Mouse (Mus musculus) midbrain, embryonic 14.5 days (tissue): ENCODE measurements around the gene Tmem184a. TPM values are rescaled to one million over a fixed set of nuclear protein-coding genes. Genes with fewer than 3 reads are reported as not detected.

Source experiments
- ATAC-seq: fragments of 200-750 bp; cut with Nextera tagmentation; 2 replicates; pipeline ENCODE4 v1.8.0; 2017; ENCODE audit warnings: moderate number of reproducible peaks, moderate library complexity; ENCODE audit not compliant: low FRiP score, low TSS enrichment
- DNase-seq: peaks from one replicate; pipeline ENCODE4 v3.0.0-alpha.2; 2015
- H3K27ac ChIP-seq: fragments of 300-500 bp; sonication (generic); replicated peaks from 2 replicates; pipeline ENCODE4 v1.5.1; 2014; ENCODE audit warnings: mild to moderate bottlenecking, low read depth, low read length, moderate library complexity
- H3K27me3 ChIP-seq: fragments of 300-500 bp; sonication (generic); 2 replicates; pipeline ENCODE4 v1.6.1; 2014; ENCODE audit warnings: low read length, control low read depth, mixed read lengths; ENCODE audit not compliant: control insufficient read depth, insufficient read depth
- H3K36me3 ChIP-seq: fragments of 300-500 bp; sonication (generic); 2 replicates; pipeline ENCODE4 v1.6.1; 2014; ENCODE audit warnings: low read length, control low read depth; ENCODE audit not compliant: control insufficient read depth, insufficient read depth
- H3K4me1 ChIP-seq: fragments of 300-500 bp; sonication (generic); 2 replicates; pipeline ENCODE4 v1.6.1; 2014; ENCODE audit warnings: mild to moderate bottlenecking, antibody characterized with exemption, low read length, control low read depth; ENCODE audit not compliant: control insufficient read depth, insufficient read depth
- H3K4me2 ChIP-seq: fragments of 300-500 bp; sonication (generic); 2 replicates; pipeline ENCODE4 v1.6.1; 2014; ENCODE audit warnings: mild to moderate bottlenecking, low read length, moderate library complexity
- H3K4me3 ChIP-seq: fragments of 300-500 bp; sonication (generic); replicated peaks from 2 replicates; pipeline ENCODE4 v1.5.1; 2014; ENCODE audit warnings: low read depth, low read length
- H3K9ac ChIP-seq: fragments of 300-500 bp; sonication (generic); replicated peaks from 2 replicates; pipeline ENCODE4 v1.6.1; 2014; ENCODE audit warnings: mild to moderate bottlenecking, low read length, moderate library complexity
- H3K9me3 ChIP-seq: fragments of 300-500 bp; sonication (generic); 2 replicates; pipeline ENCODE4 v1.6.1; 2016; ENCODE audit warnings: low read length, control low read depth, mixed read lengths; ENCODE audit not compliant: control insufficient read depth
- WGBS: fragments of 180-500 bp; shearing (Covaris S2); extraction: QIAGEN DNeasy Blood & Tissue Kit; methylation state at CpG from one replicate; pipeline ENCODE4 v1.1.7; 2014; 5-methylcytosine and 5-hydroxymethylcytosine counted together
- polyA plus RNA-seq: library from polyadenylated mRNA; unstranded; fragments of >200 nt; fragmentation: Nextera tagmentation; extraction: Ambion mirVana; gene quantifications from 2 replicates; pipeline ENCODE4 v1.2.1, GENCODE M21; 2014

Tmem184a gene
- polyA plus RNA-seq, 1 experiment from 2014 or later, result 0.08 TPM

DNA sequence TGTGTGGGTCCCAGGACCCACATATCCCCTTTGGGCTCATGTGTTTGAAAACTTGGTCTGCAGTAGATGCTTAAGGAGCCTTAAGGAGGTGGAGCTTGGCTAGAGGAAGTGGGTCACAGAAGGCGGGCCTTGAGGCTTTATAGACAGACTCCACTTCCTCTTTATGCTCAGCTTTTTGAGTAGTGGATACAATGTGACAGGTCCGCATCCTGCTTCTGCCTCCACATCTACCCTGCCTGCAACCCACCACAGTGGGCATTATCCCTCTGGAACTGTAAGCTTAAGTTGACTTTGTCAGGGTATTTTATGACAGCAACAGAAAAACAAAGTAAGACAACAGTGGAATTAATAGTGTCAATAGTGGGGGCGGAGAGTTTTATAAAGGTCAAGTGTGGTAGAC is 11.0 kb upstream of the Tmem184a start:
- H3K36me3 ChIP-seq, result no peaks in the 10 kb centered on the region
- H3K4me1 ChIP-seq, result peaks cover 5% of the 10 kb centered on the region
- H3K9ac ChIP-seq, result no peak overlapping the region
- no peaks in the 10 kb centered on the region for H3K9me3 ChIP-seq
- no peak overlapping the region for H3K4me3 ChIP-seq
- DNase-seq, result no peak
- no peak overlapping the region for H3K27ac ChIP-seq
- H3K27me3 ChIP-seq, result no peaks in the 10 kb centered on the region
- H3K4me2 ChIP-seq, result no peak overlapping the region
- WGBS, result 94% methylated on average over 3 of the region's 3 CpGs
- no peak for ATAC-seq

DNA sequence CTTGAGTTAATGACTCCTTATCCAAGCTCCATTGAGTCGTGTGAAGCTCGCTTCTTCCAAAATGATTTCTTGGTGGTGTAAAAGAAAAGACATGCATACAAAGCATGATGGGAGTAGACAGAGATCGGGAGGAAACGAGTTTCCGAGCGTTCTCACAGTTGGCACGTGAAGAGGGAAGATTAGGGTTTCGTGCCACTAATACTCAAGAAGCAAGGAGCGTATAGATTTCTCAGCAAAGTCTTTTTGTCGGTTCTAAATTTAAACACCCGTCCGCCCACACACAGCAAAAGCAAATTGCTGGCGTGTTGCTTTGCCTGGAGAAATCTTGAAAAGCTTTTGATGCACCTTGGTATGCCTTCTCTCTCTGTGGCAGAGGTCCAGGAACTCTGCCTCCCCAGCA is 9.7 kb upstream of the Tmem184a start:
- H3K9ac ChIP-seq, result no peak overlapping the region
- no peak overlapping the region for H3K27ac ChIP-seq
- no peak overlapping the region for H3K4me2 ChIP-seq
- DNase-seq (no peak), ATAC-seq (no peak)
- H3K4me1 ChIP-seq, result peaks cover 11% of the 10 kb centered on the region
- 84% methylated on average over 13 of the region's 13 CpGs for WGBS
- H3K36me3 ChIP-seq, result 0 out of 2 replicates have a peak, but pooled peaks cover 4% of the 10 kb centered on the region
- no peaks in the 10 kb centered on the region for H3K27me3 ChIP-seq
- no peaks in the 10 kb centered on the region for H3K9me3 ChIP-seq
- H3K4me3 ChIP-seq, result no peak overlapping the region

GRCm38 (mm10) chr5:139827593-139827992 is 7.9 kb upstream of the Tmem184a start:
- H3K36me3 ChIP-seq, result peaks cover 21% of the 10 kb centered on the region
- no peak overlapping the region for H3K27ac ChIP-seq
- H3K4me1 ChIP-seq, result peaks cover 11% of the 10 kb centered on the region
- WGBS, result 100% methylated on average over 1 of the region's 1 CpGs
- no peaks in the 10 kb centered on the region for H3K9me3 ChIP-seq
- no peak overlapping the region for H3K4me2 ChIP-seq
- H3K9ac ChIP-seq, result no peak overlapping the region
- peak; percentile 30 for DNase-seq
- no peak for ATAC-seq
- H3K4me3 ChIP-seq, result no peak overlapping the region
- H3K27me3 ChIP-seq, result no peaks in the 10 kb centered on the region

DNA sequence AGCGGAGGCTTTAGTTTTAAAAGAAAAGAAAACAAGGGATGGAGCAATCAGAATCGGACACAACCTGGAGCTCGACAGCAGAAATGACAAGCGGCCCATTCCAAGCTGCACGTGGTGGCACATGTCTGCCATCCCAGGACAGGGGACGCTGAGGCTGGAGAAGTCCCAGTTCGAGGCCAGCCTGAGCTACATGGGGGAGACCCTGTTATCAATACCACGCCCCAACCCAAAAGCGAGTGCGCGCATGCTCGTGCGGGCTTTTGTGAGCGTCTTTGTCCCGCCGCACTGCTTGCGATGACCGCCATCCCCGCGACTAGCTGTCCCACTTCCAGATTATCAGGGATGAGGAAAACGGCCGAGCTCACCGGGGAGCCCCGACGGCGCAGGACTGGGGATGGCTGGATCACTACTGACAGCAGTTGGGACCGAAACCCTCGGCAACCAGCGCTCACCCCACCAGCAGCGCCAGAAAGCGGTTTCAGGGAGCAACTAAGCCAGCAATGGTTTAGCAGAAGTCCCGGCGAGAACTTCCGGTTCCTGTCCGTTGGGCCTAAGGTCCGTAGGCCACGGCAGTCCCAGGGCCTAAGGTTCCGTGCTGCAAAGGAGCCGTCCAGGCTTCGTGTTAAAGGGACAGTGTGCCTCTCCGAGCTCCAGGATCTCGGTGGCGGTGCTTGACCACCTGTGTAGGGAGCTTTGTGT is 6.8 kb upstream of the Tmem184a start, which contains the start of the genes Gm26938 and Psmg3:
Gene Gm26938 (minus strand): TSS at position 51 of the 699 bp plus-strand sequence.
Gene Psmg3 (minus strand): TSS at position 529 of the 699 bp plus-strand sequence.
- Histone ChIP-seq H3K4me1 (peaks cover 11% of the 10 kb centered on the region), H3K4me3 (peak within 1 kb of the TSS; percentile 87), H3K36me3 (peaks cover 32% of the 10 kb centered on the region), H3K27ac (peak within 1 kb of the TSS; percentile 78), H3K9ac (peak within 1 kb of the TSS; percentile 73), H3K4me2 (peak within 1 kb of the TSS; percentile 95), H3K27me3 (no peaks in the 10 kb centered on the region), H3K9me3 (no peaks in the 10 kb centered on the region)
- DNase-seq (peak; percentile 92), ATAC-seq (peak; percentile 83; the same call in 1 of the 2 replicates)
- under 1% methylated on average over 43 of the region's 43 CpGs for WGBS

DNA sequence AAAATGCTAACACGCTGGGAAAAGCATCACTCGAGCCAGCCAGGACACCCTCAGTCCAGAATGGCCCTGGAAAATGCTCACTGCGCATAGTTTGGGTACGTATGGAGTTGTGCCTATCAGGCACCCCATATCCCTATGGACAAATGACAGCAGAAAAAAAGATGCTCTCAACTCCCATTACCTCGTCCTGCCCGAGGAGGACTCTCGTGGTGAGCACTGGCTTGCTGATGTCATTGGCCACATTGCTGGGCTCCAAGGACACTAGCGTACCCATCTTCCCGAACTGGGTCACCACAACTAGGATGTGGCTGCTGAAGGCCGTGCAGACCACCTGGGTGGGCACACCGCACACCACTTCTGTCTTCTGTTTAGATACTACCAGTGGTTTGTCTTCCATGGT is 6.2 kb upstream of the Tmem184a start:
- H3K9me3 ChIP-seq, result no peaks in the 10 kb centered on the region
- ATAC-seq (no peak), DNase-seq (no peak)
- peak overlapping the region; percentile 87 for H3K4me3 ChIP-seq
- H3K36me3 ChIP-seq, result peaks cover 37% of the 10 kb centered on the region
- H3K27ac ChIP-seq, result peak overlapping the region; percentile 78
- peak overlapping the region; percentile 95 for H3K4me2 ChIP-seq
- H3K4me1 ChIP-seq, result peaks cover 11% of the 10 kb centered on the region
- H3K9ac ChIP-seq, result peak overlapping the region; percentile 73
- 48% methylated on average over 11 of the region's 11 CpGs for WGBS
- H3K27me3 ChIP-seq, result no peaks in the 10 kb centered on the region

GRCm38 (mm10) chr5:139824531-139824930 is 4.8 kb upstream of the Tmem184a start:
- peak overlapping the region; percentile 95; the same call in 1 of the 2 replicates for H3K4me2 ChIP-seq
- H3K27me3 ChIP-seq, result no peaks in the 10 kb centered on the region
- no peak overlapping the region for H3K27ac ChIP-seq
- no peak for DNase-seq
- ATAC-seq, result no peak
- H3K9ac ChIP-seq, result no peak overlapping the region
- WGBS, result 93% methylated on average over 10 of the region's 10 CpGs
- H3K36me3 ChIP-seq, result peaks cover 37% of the 10 kb centered on the region
- peaks cover 11% of the 10 kb centered on the region for H3K4me1 ChIP-seq
- H3K9me3 ChIP-seq, result no peaks in the 10 kb centered on the region
- H3K4me3 ChIP-seq, result no peak overlapping the region

DNA sequence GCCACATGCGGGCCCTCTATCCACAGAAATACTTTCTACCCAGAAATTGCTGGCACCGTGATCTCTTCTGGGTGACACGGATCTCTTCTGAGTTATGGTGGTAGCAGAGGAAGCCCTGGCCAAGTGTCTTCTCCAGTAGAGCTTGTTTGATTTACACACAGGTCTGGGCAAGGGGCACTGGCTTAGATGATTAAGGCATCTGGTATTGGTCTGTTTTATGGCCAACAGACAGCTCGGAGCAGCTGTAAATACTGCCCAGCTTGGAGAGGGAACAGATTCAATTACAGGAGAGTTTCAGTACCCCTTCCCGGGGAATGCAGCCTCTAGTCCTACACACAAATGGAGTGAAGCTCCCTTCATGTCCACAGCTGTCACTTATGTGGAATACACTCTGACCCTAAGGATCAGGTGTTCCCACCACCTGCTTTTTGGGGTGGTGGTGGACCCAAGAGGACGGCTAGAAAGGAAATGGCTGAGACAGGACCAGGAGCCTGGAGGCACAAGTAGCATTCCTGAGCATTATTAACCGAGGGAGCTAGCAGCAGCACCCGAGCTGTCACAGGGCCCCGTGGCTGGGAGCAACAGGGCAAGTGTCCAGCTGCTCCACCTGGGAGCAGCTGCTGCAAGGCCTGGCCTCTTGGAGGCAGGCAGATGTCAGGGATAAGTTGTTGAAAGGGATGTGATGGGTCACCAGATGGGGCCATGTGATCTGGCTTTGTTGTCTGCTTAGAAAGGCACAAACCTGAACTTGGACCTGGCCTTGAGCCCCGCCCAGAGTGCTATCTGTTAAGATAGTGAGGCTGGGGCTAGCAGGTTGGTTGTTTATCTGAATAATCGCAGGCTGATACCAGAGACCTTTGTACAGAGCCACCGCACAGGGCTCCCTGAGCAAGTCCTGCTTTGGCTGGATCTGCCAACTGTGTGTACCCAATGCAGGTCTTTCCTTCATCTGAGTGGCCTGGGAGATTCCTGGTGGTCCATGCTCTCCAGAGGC is 2.0 kb upstream of the Tmem184a start:
- peaks cover 11% of the 10 kb centered on the region for H3K4me1 ChIP-seq
- 86% methylated on average over 12 of the region's 12 CpGs for WGBS
- H3K4me2 ChIP-seq, result no peak overlapping the region
- peaks cover 37% of the 10 kb centered on the region for H3K36me3 ChIP-seq
- no peak overlapping the region for H3K4me3 ChIP-seq
- H3K9ac ChIP-seq, result no peak overlapping the region
- H3K9me3 ChIP-seq, result no peaks in the 10 kb centered on the region
- no peak overlapping the region for H3K27ac ChIP-seq
- ATAC-seq, result no peak
- no peaks in the 10 kb centered on the region for H3K27me3 ChIP-seq
- DNase-seq, result no peak

- H3K4me3 ChIP-seq, result no peak overlapping the region
- no peak overlapping the region for H3K4me2 ChIP-seq
- H3K27me3 ChIP-seq, result peaks cover 6% of the 10 kb centered on the region; the same call in 1 of the 2 replicates
- DNase-seq (peak; percentile 67), ATAC-seq (no peak)
- H3K9ac ChIP-seq, result no peak overlapping the region
- peaks cover 28% of the 10 kb centered on the region for H3K36me3 ChIP-seq
- no peaks in the 10 kb centered on the region for H3K4me1 ChIP-seq
- H3K9me3 ChIP-seq, result no peaks in the 10 kb centered on the region
- 40% methylated on average over 4 of the region's 4 CpGs for WGBS
- no peak overlapping the region for H3K27ac ChIP-seq
Measured at GRCm38 (mm10) chr5:139818801-139819200, 916 bp downstream of the Tmem184a start.
